Mouse (Mus musculus) layer of hippocampus, adult 11-12 months (tissue): Measurements from ENCODE around the gene Kri1.
A peak's percentile ranks its signal among the peaks of the same experiment; 100 is the strongest.
"Not testable (repeated sequence)": the region's sequence is repeated elsewhere in the genome, so short reads cannot be mapped to it uniquely, and the experiment has no call there.

Source experiments
- DNase-seq: peaks from one replicate; pipeline ENCODE4 v3.0.0; 2022; ENCODE audit warnings: low spot score

Kri1 gene

GRCm38 (mm10) chr9:21274336-21274735, 13.4 kb downstream of the Kri1 start:
- DNase-seq = no peak

GRCm38 (mm10) chr9:21273520-21274228, 14.1 kb downstream of the Kri1 start:
- DNase-seq = no peak

- no peak for DNase-seq
Observed at GRCm38 (mm10) chr9:21273094-21273493, 14.7 kb downstream of the Kri1 start.

GRCm38 (mm10) chr9:21272391-21272790, 15.4 kb downstream of the Kri1 start:
- no peak for DNase-seq

- DNase-seq = not testable (repeated sequence)
Observed at GRCm38 (mm10) chr9:21269590-21269989, 18.2 kb downstream of the Kri1 start.

- DNase-seq = no peak
Observed at GRCm38 (mm10) chr9:21268305-21268704, 19.5 kb downstream of the Kri1 start.

GRCm38 (mm10) chr9:21266889-21267288, 20.9 kb downstream of the Kri1 start:
- DNase-seq = no peak

GRCm38 (mm10) chr9:21265611-21266010, 22.2 kb downstream of the Kri1 start:
- no peak for DNase-seq

- peak; percentile 97 for DNase-seq
Observed at GRCm38 (mm10) chr9:21265000-21265561, 22.7 kb downstream of the Kri1 start, which contains the start of gene Atg4d. Gene Atg4d, plus strand, starts transcription at chr9:21265293.

GRCm38 (mm10) chr9:21264272-21264999, 23.3 kb downstream of the Kri1 start:
- DNase-seq = no peak

GRCm38 (mm10) chr9:21261831-21262230, 25.9 kb downstream of the Kri1 start:
- no peak for DNase-seq

- no peak for DNase-seq
Observed at GRCm38 (mm10) chr9:21260491-21261040, 27.2 kb downstream of the Kri1 start.

- not testable (repeated sequence) for DNase-seq
Observed at GRCm38 (mm10) chr9:21256349-21256748, 31.4 kb downstream of the Kri1 start.

- no peak for DNase-seq
Observed at GRCm38 (mm10) chr9:21254690-21255089, 33.1 kb downstream of the Kri1 start.

GRCm38 (mm10) chr9:21251116-21251735, 36.5 kb downstream of the Kri1 start:
- no peak for DNase-seq

- no peak for DNase-seq
Observed at GRCm38 (mm10) chr9:21250509-21250908, 37.3 kb downstream of the Kri1 start.

GRCm38 (mm10) chr9:21249629-21250508, 37.9 kb downstream of the Kri1 start:
- no peak for DNase-seq

- DNase-seq = peak; percentile 68
Observed at GRCm38 (mm10) chr9:21248326-21248725, 39.4 kb downstream of the Kri1 start, which contains the start of gene S1pr5. Gene S1pr5, minus strand, starts transcription at chr9:21248443.

- no peak for DNase-seq
Observed at GRCm38 (mm10) chr9:21246342-21246741, 41.4 kb downstream of the Kri1 start.

GRCm38 (mm10) chr9:21245113-21245487, 42.7 kb downstream of the Kri1 start:
- DNase-seq = no peak

- DNase-seq = peak; percentile 35
Observed at GRCm38 (mm10) chr9:21244428-21245112, 43.2 kb downstream of the Kri1 start.
